Mouse (Mus musculus) lung, embryonic 14.5 days (tissue): ENCODE results near the gene Arf3. TPM values are rescaled to one million over a fixed set of nuclear protein-coding genes. Genes with fewer than 3 reads are reported as not detected.

Experiments
- ATAC-seq: fragments of 200-750 bp; cut with Nextera tagmentation; 2 replicates; pipeline ENCODE4 v1.8.0; 2017; ENCODE audit warnings: mild to moderate bottlenecking, moderate TSS enrichment, moderate library complexity; ENCODE audit not compliant: insufficient read depth
- DNase-seq: peaks from one replicate; pipeline ENCODE4 v3.0.0-alpha.2; 2015
- H3K27ac ChIP-seq: fragments of 300-500 bp; sonication (generic); 2 replicates; pipeline ENCODE4 v1.5.1; 2014; ENCODE audit warnings: low read depth, mild to moderate bottlenecking, moderate library complexity
- H3K27me3 ChIP-seq: fragments of 300-500 bp; sonication (generic); 2 replicates; pipeline ENCODE4 v1.6.1; 2014; ENCODE audit warnings: low read length, control low read depth; ENCODE audit not compliant: insufficient read depth
- H3K36me3 ChIP-seq: fragments of 300-500 bp; sonication (generic); 2 replicates; pipeline ENCODE4 v1.6.1; 2014; ENCODE audit warnings: control low read depth; ENCODE audit not compliant: insufficient read depth
- H3K4me1 ChIP-seq: fragments of 300-500 bp; sonication (generic); 2 replicates; pipeline ENCODE4 v1.6.1; 2014; ENCODE audit warnings: antibody characterized with exemption, control low read depth; ENCODE audit not compliant: insufficient read depth
- H3K4me2 ChIP-seq: fragments of 300-500 bp; sonication (generic); 2 replicates; pipeline ENCODE4 v1.6.1; 2014; ENCODE audit warnings: mild to moderate bottlenecking
- H3K4me3 ChIP-seq: fragments of 300-500 bp; sonication (generic); 2 replicates; pipeline ENCODE4 v1.5.1; 2014; ENCODE audit warnings: low read depth, low read length
- H3K9ac ChIP-seq: fragments of 300-500 bp; sonication (generic); 2 replicates; pipeline ENCODE4 v1.6.1; 2014
- H3K9me3 ChIP-seq: fragments of 300-500 bp; sonication (generic); 2 replicates; pipeline ENCODE4 v1.6.1; 2016; ENCODE audit warnings: low read depth, low read length, control low read depth
- CTCF ChIP-seq: IDR thresholded peaks from 2 replicates; pipeline ENCODE4 v1.5.1; 2016; ENCODE audit warnings: antibody characterized with exemption, low read depth
- WGBS: fragments of 180-500 bp; shearing (Covaris S2); extraction: QIAGEN DNeasy Blood & Tissue Kit; methylation state at CpG from one replicate; pipeline ENCODE4 v1.1.7; 2014; 5-methylcytosine and 5-hydroxymethylcytosine counted together
- polyA plus RNA-seq: library from polyadenylated mRNA; unstranded; fragments of >200 nt; fragmentation: Nextera tagmentation; extraction: Ambion mirVana; gene quantifications from 2 replicates; pipeline ENCODE4 v1.2.1, GENCODE M21; 2014

Arf3 gene
- polyA plus RNA-seq, 1 experiment from 2014 or later = 42.5 TPM

DNA sequence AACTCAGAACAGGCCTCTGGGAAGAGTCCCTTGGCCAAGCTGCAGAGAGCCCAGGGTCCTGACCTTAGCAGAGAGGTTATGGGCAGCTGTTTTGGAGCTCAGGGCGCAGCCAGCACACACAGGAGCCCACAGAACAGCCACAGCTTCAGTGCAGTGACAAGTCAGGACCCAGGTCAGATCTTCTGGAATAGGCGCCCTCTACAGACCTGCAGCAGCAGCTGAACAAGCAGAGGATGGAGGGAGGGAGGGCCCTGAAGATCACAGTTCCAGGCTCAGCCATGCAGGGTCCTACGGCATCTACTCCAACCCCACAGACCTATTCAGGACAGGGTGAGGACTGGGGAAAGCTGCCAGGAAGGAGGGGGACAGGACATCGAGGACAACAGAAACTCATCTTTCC, 24.2 kb downstream of the Arf3 start:
- Histone ChIP-seq H3K9ac (no peak overlapping the region), H3K36me3 (peaks cover 67% of the 10 kb centered on the region), H3K4me1 (no peaks in the 10 kb centered on the region), H3K9me3 (no peaks in the 10 kb centered on the region), H3K4me2 (no peak overlapping the region), H3K27ac (peak overlapping the region; percentile 42; the same call in 1 of the 2 replicates), H3K27me3 (no peaks in the 10 kb centered on the region), H3K4me3 (no peak overlapping the region)
- 55% methylated on average over 4 of the region's 4 CpGs for WGBS
- DNase-seq (peak; percentile 30), ATAC-seq (no peak)
- TF ChIP-seq CTCF = no peak

DNA sequence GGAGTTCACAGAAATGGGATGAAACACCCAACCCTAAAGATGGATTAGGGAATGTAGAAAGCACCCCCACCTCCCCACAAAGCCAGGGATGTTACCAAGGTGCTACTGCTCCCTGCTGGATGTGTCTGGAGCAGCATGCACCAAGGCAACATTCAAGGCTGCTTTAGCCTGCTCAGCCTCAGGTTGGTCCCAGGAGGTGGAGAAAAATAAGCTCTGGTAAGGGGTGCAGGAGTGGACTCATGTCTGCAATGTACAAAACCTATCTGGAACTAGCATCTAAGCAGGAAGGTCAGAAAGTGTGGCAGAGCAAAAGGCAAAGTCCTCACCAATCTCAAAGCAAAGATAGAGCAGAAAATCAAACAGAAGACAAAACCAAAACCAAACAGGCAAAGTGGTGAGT, 25.1 kb downstream of the Arf3 start:
- Histone ChIP-seq H3K27me3 (no peaks in the 10 kb centered on the region), H3K4me3 (no peak overlapping the region), H3K4me2 (no peak overlapping the region), H3K27ac (no peak overlapping the region), H3K4me1 (no peaks in the 10 kb centered on the region), H3K9ac (no peak overlapping the region), H3K9me3 (no peaks in the 10 kb centered on the region), H3K36me3 (peaks cover 67% of the 10 kb centered on the region)
- ATAC-seq (peak; percentile 53), DNase-seq (peak; percentile 51)
- peak; percentile 68 for TF ChIP-seq CTCF

DNA sequence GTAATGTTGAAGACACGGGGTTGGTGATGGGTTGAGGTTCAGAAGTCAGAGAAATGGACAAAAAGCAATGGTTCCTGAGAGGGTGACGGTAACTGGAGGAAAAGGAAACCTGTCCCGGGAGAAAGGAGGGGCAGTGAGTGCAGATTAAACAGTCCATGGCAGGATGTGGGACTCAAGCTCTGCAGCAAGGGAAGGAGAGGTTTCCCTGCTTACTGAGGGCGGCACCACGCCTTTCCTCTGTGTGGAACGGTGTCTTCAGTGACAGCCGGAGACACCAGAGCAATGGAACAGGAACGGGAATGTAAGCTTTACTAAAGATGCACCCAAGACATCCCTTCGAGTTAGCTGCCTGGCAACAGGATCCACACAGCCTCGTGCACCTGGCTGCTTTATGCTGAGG, 26.5 kb downstream of the Arf3 start:
- no peak overlapping the region for H3K4me3 ChIP-seq
- DNase-seq (no peak), ATAC-seq (no peak)
- no peak for TF ChIP-seq CTCF
- no peak overlapping the region for H3K27ac ChIP-seq
- 72% methylated on average over 10 of the region's 10 CpGs for WGBS
- no peak overlapping the region for H3K4me2 ChIP-seq
- H3K4me1 ChIP-seq = no peaks in the 10 kb centered on the region
- H3K9ac ChIP-seq = no peak overlapping the region
- H3K27me3 ChIP-seq = no peaks in the 10 kb centered on the region
- H3K36me3 ChIP-seq = peaks cover 56% of the 10 kb centered on the region
- H3K9me3 ChIP-seq = no peaks in the 10 kb centered on the region

DNA sequence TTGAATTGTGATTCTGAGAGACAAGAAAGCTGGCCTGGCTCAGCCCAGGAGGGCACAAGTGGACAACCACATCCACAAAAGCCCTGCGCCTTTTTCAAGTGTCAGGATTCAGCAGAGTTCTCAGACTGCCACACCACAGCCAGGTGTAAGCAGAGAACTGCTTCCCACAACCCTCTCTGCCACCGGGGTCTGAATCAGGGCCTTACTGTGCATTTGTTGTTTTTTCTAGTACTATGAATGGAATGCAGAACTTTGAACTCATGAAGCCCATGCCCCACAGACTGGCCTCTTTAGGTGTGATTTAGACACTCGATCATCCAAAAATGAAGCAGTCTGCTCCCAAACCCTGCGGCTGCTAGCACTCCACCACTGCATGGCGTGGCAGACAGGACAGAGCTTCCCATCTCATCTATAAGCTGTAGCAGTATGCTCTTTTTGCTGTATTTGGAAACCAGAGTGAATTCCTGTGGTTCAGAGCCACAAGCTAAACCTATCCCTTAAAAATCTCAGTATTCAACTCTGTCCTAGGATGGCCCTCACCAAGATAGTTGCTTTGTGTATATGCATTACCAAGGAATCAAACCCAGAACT, 28.9 kb downstream of the Arf3 start:
- H3K36me3 ChIP-seq = peaks cover 32% of the 10 kb centered on the region
- no peaks in the 10 kb centered on the region for H3K9me3 ChIP-seq
- ATAC-seq (no peak), DNase-seq (no peak)
- H3K9ac ChIP-seq = no peak overlapping the region
- H3K27ac ChIP-seq = no peak overlapping the region
- no peaks in the 10 kb centered on the region for H3K27me3 ChIP-seq
- no peak for TF ChIP-seq CTCF
- 60% methylated on average over 5 of the region's 5 CpGs for WGBS
- H3K4me1 ChIP-seq = no peaks in the 10 kb centered on the region
- H3K4me3 ChIP-seq = no peak overlapping the region
- no peak overlapping the region for H3K4me2 ChIP-seq

DNA sequence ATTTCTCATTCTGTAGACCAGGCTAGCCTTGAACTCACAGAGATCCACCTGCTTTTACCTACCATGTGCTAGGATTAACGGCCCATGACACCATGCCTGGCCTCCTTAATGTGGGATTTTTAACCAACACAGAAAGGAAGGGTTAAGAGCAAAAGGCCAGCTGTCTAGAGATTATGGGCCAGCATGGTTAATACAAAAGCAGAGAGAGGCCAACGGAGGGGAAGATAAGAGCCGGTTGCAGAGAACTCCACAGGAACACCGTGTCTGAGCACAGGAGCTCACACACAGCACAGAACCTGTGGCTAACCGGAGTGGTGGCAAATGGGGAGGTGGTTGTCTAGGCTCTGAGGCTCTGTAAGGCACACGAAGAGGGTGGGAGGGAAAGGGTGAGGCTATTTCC, 29.6 kb downstream of the Arf3 start:
- Histone ChIP-seq H3K27me3 (no peaks in the 10 kb centered on the region), H3K36me3 (peaks cover 25% of the 10 kb centered on the region), H3K9me3 (no peaks in the 10 kb centered on the region), H3K4me2 (no peak overlapping the region), H3K9ac (no peak overlapping the region), H3K4me3 (no peak overlapping the region), H3K27ac (no peak overlapping the region), H3K4me1 (peaks cover 1% of the 10 kb centered on the region; the same call in 1 of the 2 replicates)
- no peak for DNase-seq
- TF ChIP-seq CTCF = no peak
- 47% methylated on average over 6 of the region's 6 CpGs for WGBS
- ATAC-seq = no peak

DNA sequence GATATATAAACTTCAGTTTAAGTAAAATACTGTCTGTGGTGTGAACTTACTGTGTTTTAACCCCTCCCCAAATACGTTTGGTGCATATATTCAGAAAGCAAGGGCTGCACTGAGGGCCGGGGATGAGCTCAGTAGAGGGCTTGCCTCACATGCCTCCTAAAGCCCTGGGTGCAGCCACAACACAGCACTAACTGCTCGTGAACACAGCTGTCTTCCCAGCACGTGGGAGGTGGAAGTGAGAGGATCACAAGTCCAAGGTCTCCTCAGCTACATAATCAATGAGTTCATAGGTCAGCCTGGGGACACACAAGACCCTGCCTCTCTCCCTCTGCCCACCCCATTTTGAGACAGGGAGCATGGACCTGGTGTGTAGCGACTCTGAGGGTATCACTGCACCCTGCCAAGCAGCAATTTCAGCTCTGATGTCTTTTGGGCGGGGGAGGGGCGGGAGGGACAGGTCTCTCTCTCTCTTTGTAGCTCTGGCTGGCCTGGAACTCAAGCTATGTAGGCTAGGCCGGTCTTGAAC, 30.9 kb downstream of the Arf3 start:
- H3K4me1 ChIP-seq = peaks cover 7% of the 10 kb centered on the region; the same call in 1 of the 2 replicates
- no peak overlapping the region for H3K4me2 ChIP-seq
- H3K9ac ChIP-seq = no peak overlapping the region
- H3K36me3 ChIP-seq = peaks cover 20% of the 10 kb centered on the region
- no peak overlapping the region for H3K27ac ChIP-seq
- no peak overlapping the region for H3K4me3 ChIP-seq
- TF ChIP-seq CTCF = no peak
- 57% methylated on average over 8 of the region's 8 CpGs for WGBS
- H3K9me3 ChIP-seq = no peaks in the 10 kb centered on the region
- DNase-seq (no peak), ATAC-seq (no peak)
- H3K27me3 ChIP-seq = no peaks in the 10 kb centered on the region

DNA sequence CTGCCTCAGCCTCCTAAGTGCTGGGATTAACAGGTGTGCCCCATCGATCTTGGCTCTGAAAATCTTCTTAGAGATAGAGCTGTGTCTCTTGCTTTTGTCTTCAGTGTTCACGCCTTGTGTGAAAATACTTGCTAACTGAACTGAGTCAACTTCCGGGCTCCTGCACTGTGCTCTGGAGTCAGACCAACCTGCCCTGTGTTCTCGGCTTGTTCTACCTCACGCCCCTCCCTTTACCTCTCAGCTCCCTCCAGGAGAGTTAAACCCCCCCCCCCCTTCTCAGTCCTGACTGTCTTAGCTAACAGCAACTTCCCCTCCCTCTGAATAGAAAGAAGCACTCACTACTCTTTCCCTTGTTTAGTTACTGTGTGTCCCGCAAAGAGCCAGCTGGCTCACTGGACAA, 32.2 kb downstream of the Arf3 start:
- no peak overlapping the region for H3K4me3 ChIP-seq
- 66% methylated on average over 6 of the region's 6 CpGs for WGBS
- TF ChIP-seq CTCF = no peak
- H3K36me3 ChIP-seq = 0 out of 2 replicates have a peak, but pooled peaks cover 8% of the 10 kb centered on the region
- H3K4me1 ChIP-seq = peaks cover 9% of the 10 kb centered on the region; the same call in 1 of the 2 replicates
- DNase-seq (no peak), ATAC-seq (no peak)
- no peak overlapping the region for H3K27ac ChIP-seq
- no peak overlapping the region for H3K9ac ChIP-seq
- H3K9me3 ChIP-seq = no peaks in the 10 kb centered on the region
- no peak overlapping the region for H3K4me2 ChIP-seq
- H3K27me3 ChIP-seq = no peaks in the 10 kb centered on the region
